In the genomic region with DNA sequence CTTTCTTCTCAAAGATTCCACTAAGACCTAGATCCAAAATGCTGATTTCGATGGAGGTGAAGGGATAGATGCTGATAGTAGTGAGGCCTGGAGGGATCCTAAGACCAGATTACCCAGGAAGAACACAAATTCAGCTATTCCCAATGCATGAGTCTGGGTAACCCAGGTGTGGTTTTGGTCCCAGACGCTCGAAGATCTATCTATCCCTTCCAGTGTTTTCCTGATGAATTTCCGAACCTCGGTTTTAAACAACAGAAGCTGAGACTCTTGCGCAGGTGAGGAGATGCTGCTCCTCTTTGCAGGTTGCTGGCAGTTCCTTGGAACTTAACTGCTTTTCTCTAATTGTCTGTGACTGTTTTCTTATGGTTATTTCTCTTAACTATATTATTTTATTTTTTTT, we compare ENCODE assay signal across 8 mouse cellular contexts. TPM values are rescaled to one million over a fixed set of nuclear protein-coding genes. Genes with fewer than 3 reads are reported as not detected.
DNase-seq lines count a peak whose midpoint lies in the region; ATAC-seq and TF ChIP-seq lines count a peak whose summit lies in the region.

No protein-coding gene starts in this region.

- H3K27me3 ChIP-seq in forebrain, embryonic 14.5 days (replicated peaks; ENCODE audit: control insufficient read depth, insufficient read depth, low read length): no peaks in the 10 kb centered on the region
- no peaks in the 10 kb centered on the region for H3K27me3 ChIP-seq in liver, embryonic 13.5 days

- H3K4me3 ChIP-seq in gastrocnemius, adult 2 months: peak overlapping the region; percentile 96
- H3K4me3 ChIP-seq in forebrain, embryonic 14.5 days (ENCODE audit: low read depth, low read length): peak overlapping the region; percentile 96
- peak overlapping the region; percentile 98 for H3K4me3 ChIP-seq in liver, embryonic 13.5 days (replicated peaks)

- H3K36me3 ChIP-seq in forebrain, embryonic 14.5 days (ENCODE audit: control insufficient read depth, insufficient read depth, low read length): peaks cover 2% of the 10 kb centered on the region; the same call in 1 of the 2 replicates
- peaks cover 8% of the 10 kb centered on the region; the same call in 1 of the 2 replicates for H3K36me3 ChIP-seq in liver, embryonic 13.5 days

- H3K9ac ChIP-seq in forebrain, embryonic 14.5 days (ENCODE audit: low read length): peak overlapping the region; percentile 80
- peak overlapping the region; percentile 98 for H3K9ac ChIP-seq in liver, embryonic 13.5 days

- H3K9me3 ChIP-seq in forebrain, embryonic 14.5 days (replicated peaks; ENCODE audit: control insufficient read depth, low read length): no peaks in the 10 kb centered on the region
- no peaks in the 10 kb centered on the region for H3K9me3 ChIP-seq in liver, embryonic 13.5 days (replicated peaks)

- peak overlapping the region; percentile 98 for H3K4me2 ChIP-seq in forebrain, embryonic 14.5 days (ENCODE audit: low read length)
- H3K4me2 ChIP-seq in liver, embryonic 13.5 days: peak overlapping the region; percentile 87

- peaks cover 40% of the 10 kb centered on the region for H3K4me1 ChIP-seq in forebrain, embryonic 14.5 days (ENCODE audit: control insufficient read depth, insufficient read depth, low read length)
- peaks cover 52% of the 10 kb centered on the region for H3K4me1 ChIP-seq in liver, embryonic 13.5 days (replicated peaks)

- no peak for TF ChIP-seq CTCF in gastrocnemius, adult 2 months (IDR thresholded peaks at IDR 0.05)

- 39% methylated on average over 6 of the region's 6 CpGs for WGBS in forebrain, embryonic 14.5 days
- 22% methylated on average over 6 of the region's 6 CpGs for whole genome bisulfite sequencing in liver, embryonic 13.5 days (ENCODE audit: insufficient replicate concordance)

- no peak for ATAC-seq in forebrain, embryonic 14.5 days
- no peak for ATAC-seq in liver, embryonic 13.5 days (ENCODE audit: low read depth)

- no peak for DNase-seq in gastrocnemius, adult 2 months
- DNase-seq in gastrocnemius, adult 18-20 months (ENCODE audit: low spot score): no peak
- peak; percentile 29 for DNase-seq in 3T3-L1 (ENCODE audit: low read depth, low spot score)
- DNase-seq in forebrain, embryonic 14.5 days (ENCODE audit: low spot score): no peak
- DNase-seq in liver, embryonic 13.5 days: no peak
- DNase-seq in adrenal gland, postnatal 14 days: no peak
- DNase-seq in frontal cortex, adult 2 months (ENCODE audit: extremely low spot score in 1 of 2, low spot score in 1 of 2): no peak
- DNase-seq in left cerebral cortex, postnatal 4 days: no peak

- H3K27ac ChIP-seq in gastrocnemius, adult 2 months: peak overlapping the region; percentile 94
- H3K27ac ChIP-seq in forebrain, embryonic 14.5 days (ENCODE audit: low read depth, low read length): no peak overlapping the region; the same call in 1 of the 2 replicates
- H3K27ac ChIP-seq in liver, embryonic 13.5 days: peak overlapping the region; percentile 98

- intact Hi-C loops in gastrocnemius, adult 2 months (cut with DNase I): loop anchor here (2.0 kb wide), 1 partner anchor 30 kb away; the partner anchor contains the start of gene H2afv
- intact Hi-C loops in left cerebral cortex, postnatal 4 days (cut with DNase I): no loop called here

RNA-seq across cellular contexts. Expression of gene Purb, which starts 1.3 kb away (rescaled TPM):
- 10 to 100 TPM; 19.9 to 23.5 TPM for total RNA-seq in gastrocnemius, adult 2 months (2021)
- total RNA-seq in gastrocnemius, adult 18-20 months (2021): 10 to 100 TPM; 19.0 to 21.1 TPM
- 8.7 and 12.1 TPM in 2 replicates for polyA plus RNA-seq in forebrain, embryonic 14.5 days (2014; fragmentation: Nextera tagmentation; extraction: Ambion mirVana)
- 11.1 and 12.6 TPM in 2 replicates for polyA plus RNA-seq in liver, embryonic 13.5 days (2015; fragmentation: Nextera tagmentation; extraction: Ambion mirVana)
- total RNA-seq in adrenal gland, postnatal 14 days (2021): 73.6 and 75.8 TPM in 2 replicates
- 102 and 103 TPM in 2 replicates for polyA plus RNA-seq in frontal cortex, adult 2 months (2012; rRNA removed)
- total RNA-seq in left cerebral cortex, postnatal 4 days (2021): 10 to 100 TPM; 88.1 to 89.5 TPM

RNA-seq across cellular contexts. Expression of gene H2afv, which starts 30.1 kb away (rescaled TPM):
- 10 to 100 TPM; 44.2 to 70.3 TPM for total RNA-seq in gastrocnemius, adult 2 months (2021)
- 10 to 100 TPM; 61.3 to 63.7 TPM for total RNA-seq in gastrocnemius, adult 18-20 months (2021)
- 593 and 826 TPM in 2 replicates for polyA plus RNA-seq in forebrain, embryonic 14.5 days (2014; fragmentation: Nextera tagmentation; extraction: Ambion mirVana)
- polyA plus RNA-seq in liver, embryonic 13.5 days (2015; fragmentation: Nextera tagmentation; extraction: Ambion mirVana): 109 and 112 TPM in 2 replicates
- 84.2 and 99.3 TPM in 2 replicates for total RNA-seq in adrenal gland, postnatal 14 days (2021)
- polyA plus RNA-seq in frontal cortex, adult 2 months (2012; rRNA removed): 75.0 and 80.7 TPM in 2 replicates
- total RNA-seq in left cerebral cortex, postnatal 4 days (2021): 10 to 100 TPM; 35.4 to 44.5 TPM

RNA-seq across cellular contexts. Expression of gene Myo1g, which starts 46.4 kb away (rescaled TPM):
- total RNA-seq in gastrocnemius, adult 2 months (2021): under 1 TPM; 0.36 to 0.56 TPM
- under 1 TPM; 0.45 to 0.80 TPM for total RNA-seq in gastrocnemius, adult 18-20 months (2021)
- polyA plus RNA-seq in forebrain, embryonic 14.5 days (2014; fragmentation: Nextera tagmentation; extraction: Ambion mirVana): 0.17 and 0.33 TPM in 2 replicates
- polyA plus RNA-seq in liver, embryonic 13.5 days (2015; fragmentation: Nextera tagmentation; extraction: Ambion mirVana): 4.7 and 5.3 TPM in 2 replicates
- 4.0 and 11.8 TPM in 2 replicates for total RNA-seq in adrenal gland, postnatal 14 days (2021)
- 0.80 and 0.96 TPM in 2 replicates for polyA plus RNA-seq in frontal cortex, adult 2 months (2012; rRNA removed)
- total RNA-seq in left cerebral cortex, postnatal 4 days (2021): under 1 TPM; 0.46 to 0.74 TPM

RNA-seq across cellular contexts. Expression of gene Ppia, which starts 59.1 kb away (rescaled TPM):
- total RNA-seq in gastrocnemius, adult 2 months (2021): 100 to 1,000 TPM; 205 to 209 TPM
- total RNA-seq in gastrocnemius, adult 18-20 months (2021): 100 to 1,000 TPM; 185 to 242 TPM
- 4,105 and 4,592 TPM in 2 replicates for polyA plus RNA-seq in forebrain, embryonic 14.5 days (2014; fragmentation: Nextera tagmentation; extraction: Ambion mirVana)
- 3,630 and 3,871 TPM in 2 replicates for polyA plus RNA-seq in liver, embryonic 13.5 days (2015; fragmentation: Nextera tagmentation; extraction: Ambion mirVana)
- total RNA-seq in adrenal gland, postnatal 14 days (2021): 1,829 and 1,894 TPM in 2 replicates
- polyA plus RNA-seq in frontal cortex, adult 2 months (2012; rRNA removed): 2,434 and 2,505 TPM in 2 replicates
- 1,000 to 10,000 TPM; 2,159 to 2,195 TPM for total RNA-seq in left cerebral cortex, postnatal 4 days (2021)
